Mouse (Mus musculus) CH12.LX (cell line): ENCODE results near the gene Gss.

ENCODE experiments used
- BHLHE40 ChIP-seq: IDR thresholded peaks from 2 replicates; pipeline ENCODE4 v1.6.1; 2011; ENCODE audit warnings: mild to moderate bottlenecking, low read depth, low read length, improper control_type of control experiment
- CTCF ChIP-seq, 2 experiments: IDR thresholded peaks in 1 of 2; conservative IDR thresholded peaks in 1 of 2; 2 replicates each; pipeline ENCODE4 v1.5.1; 2011 to 2012; ENCODE audit warnings: low read depth in 2 of 2, low read length in 2 of 2, improper control_type of control experiment in 1 of 2, inconsistent platforms in 1 of 2, mild to moderate bottlenecking in 1 of 2, moderate library complexity in 1 of 2
- E2F4 ChIP-seq: IDR thresholded peaks from 2 replicates; pipeline ENCODE4 v1.6.1; 2011; ENCODE audit warnings: low read depth, low read length, improper control_type of control experiment; ENCODE audit not compliant: insufficient replicate concordance
- EP300 ChIP-seq: IDR thresholded peaks from 2 replicates; pipeline ENCODE4 v1.6.1; 2011; ENCODE audit warnings: low read length, improper control_type of control experiment
- MAFK ChIP-seq: IDR thresholded peaks from 2 replicates; pipeline ENCODE4 v1.6.1; 2011; ENCODE audit warnings: low read length, improper control_type of control experiment; ENCODE audit not compliant: insufficient replicate concordance
- MAX ChIP-seq: IDR thresholded peaks from 2 replicates; pipeline ENCODE4 v1.6.1; 2011; ENCODE audit warnings: low read length, improper control_type of control experiment
- MEF2A ChIP-seq: IDR thresholded peaks from 2 replicates; pipeline ENCODE4 v1.6.1; 2014; ENCODE audit warnings: low read depth, mild to moderate bottlenecking, inconsistent platforms, low read length, improper control_type of control experiment, borderline replicate concordance
- MXI1 ChIP-seq: IDR thresholded peaks from 2 replicates; pipeline ENCODE4 v1.6.1; 2011; ENCODE audit warnings: mild to moderate bottlenecking, low read depth, low read length, improper control_type of control experiment
- POLR2A ChIP-seq: IDR thresholded peaks from 2 replicates; pipeline ENCODE4 v1.6.1; 2011; ENCODE audit warnings: low read depth, mild to moderate bottlenecking, improper control_type of control experiment, low read length
- POLR2AphosphoS2 ChIP-seq: IDR thresholded peaks from 2 replicates; pipeline ENCODE4 v1.6.1; 2011; ENCODE audit warnings: low read depth, low read length, improper control_type of control experiment
- ZNF384 ChIP-seq: IDR thresholded peaks from 2 replicates; pipeline ENCODE4 v1.6.1; 2012; ENCODE audit warnings: low read depth, low read length, improper control_type of control experiment, inconsistent platforms

- TF ChIP-seq EP300 (no peak), CTCF (conservative IDR thresholded peaks at IDR 0.05 in 1 of 2, IDR thresholded peaks at IDR 0.05 in 1 of 2; ENCODE audit: low read depth in 2 of 2, low read length in 2 of 2) (no peak), ZNF384 (no peak), BHLHE40 (no peak), MEF2A (no peak), POLR2A (no peak), MAFK (no peak), POLR2AphosphoS2 (no peak), MAX (no peak), E2F4 (no peak), MXI1 (no peak)
Measured at GRCm38 (mm10) chr2:155603707-155604106, 11.1 kb upstream of the Gss start.
